Mouse (Mus musculus) midbrain, embryonic 11.5 days (tissue): Measurements from ENCODE around the gene Ndc1. TPM values are rescaled to one million over a fixed set of nuclear protein-coding genes. Genes with fewer than 3 reads are reported as not detected.

Experiments
- ATAC-seq: fragments of 200-750 bp; cut with Nextera tagmentation; 2 replicates; pipeline ENCODE4 v1.8.0; 2017; ENCODE audit warnings: moderate TSS enrichment, moderate library complexity; ENCODE audit not compliant: low FRiP score
- DNase-seq: peaks from one replicate; pipeline ENCODE4 v3.0.0; 2015; ENCODE audit warnings: low spot score; ENCODE audit errors: missing footprints
- H3K27ac ChIP-seq: fragments of 300-500 bp; sonication (generic); 2 replicates; pipeline ENCODE4 v1.5.1; 2014; ENCODE audit warnings: low read depth, low read length
- H3K27me3 ChIP-seq: fragments of 300-500 bp; sonication (generic); 2 replicates; pipeline ENCODE4 v1.6.1; 2014; ENCODE audit warnings: mild to moderate bottlenecking, low read length, moderate library complexity, mixed read lengths; ENCODE audit not compliant: control insufficient read depth, insufficient read depth
- H3K36me3 ChIP-seq: fragments of 300-500 bp; sonication (generic); 2 replicates; pipeline ENCODE4 v1.6.1; 2014; ENCODE audit warnings: mild to moderate bottlenecking, low read length, moderate library complexity, mixed read lengths; ENCODE audit not compliant: control insufficient read depth, insufficient read depth
- H3K4me1 ChIP-seq: fragments of 300-500 bp; sonication (generic); 2 replicates; pipeline ENCODE4 v1.6.1; 2014; ENCODE audit warnings: low read length; ENCODE audit not compliant: control insufficient read depth, insufficient read depth
- H3K4me2 ChIP-seq: fragments of 300-500 bp; sonication (generic); 2 replicates; pipeline ENCODE4 v1.6.1; 2014; ENCODE audit warnings: mild to moderate bottlenecking, moderate library complexity
- H3K4me3 ChIP-seq: fragments of 300-500 bp; sonication (generic); 2 replicates; pipeline ENCODE4 v1.5.1; 2014; ENCODE audit warnings: low read depth, low read length
- H3K9ac ChIP-seq: fragments of 300-500 bp; sonication (generic); 2 replicates; pipeline ENCODE4 v1.6.1; 2014; ENCODE audit warnings: low read length
- H3K9me3 ChIP-seq: fragments of 300-500 bp; sonication (generic); 2 replicates; pipeline ENCODE4 v1.6.1; 2016; ENCODE audit warnings: low read length; ENCODE audit not compliant: control insufficient read depth
- WGBS: fragments of 180-500 bp; shearing (Covaris S2); extraction: QIAGEN DNeasy Blood & Tissue Kit; methylation state at CpG from one replicate; pipeline ENCODE4 v1.1.7; 2014; 5-methylcytosine and 5-hydroxymethylcytosine counted together
- polyA plus RNA-seq: library from polyadenylated mRNA; unstranded; fragments of >200 nt; fragmentation: Nextera tagmentation; extraction: Ambion mirVana; gene quantifications from 2 replicates; pipeline ENCODE4 v1.2.1, GENCODE M21; 2014

The Ndc1 gene
- polyA plus RNA-seq, 1 experiment from 2014 or later = 52.9 TPM

DNA sequence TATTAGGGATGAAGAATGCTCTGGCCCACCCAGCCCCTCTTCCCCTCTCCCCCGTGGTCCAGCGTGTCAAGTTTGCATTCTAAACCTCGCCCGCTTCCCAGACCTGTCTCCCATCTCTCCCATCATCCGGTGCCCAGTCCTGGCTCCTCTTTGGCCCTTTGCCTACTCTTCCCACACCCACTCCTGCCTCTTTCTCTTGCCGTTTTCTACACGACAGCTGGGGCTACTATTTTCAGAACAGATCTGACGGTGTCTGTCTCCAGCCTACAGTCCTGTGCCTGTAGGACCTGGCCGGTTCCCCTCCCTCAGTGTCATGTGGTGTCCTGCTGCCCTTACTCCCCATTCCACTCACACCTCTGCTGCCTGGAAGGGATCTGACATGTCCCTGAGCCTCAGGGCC lies 59.0 kb downstream of the Ndc1 start:
- no peak overlapping the region for H3K4me3 ChIP-seq
- DNase-seq = no peak
- H3K9me3 ChIP-seq = no peaks in the 10 kb centered on the region
- 90% methylated on average over 9 of the region's 9 CpGs for WGBS
- no peaks in the 10 kb centered on the region for H3K4me1 ChIP-seq
- H3K27me3 ChIP-seq = no peaks in the 10 kb centered on the region
- no peak overlapping the region for H3K27ac ChIP-seq
- H3K9ac ChIP-seq = no peak overlapping the region
- ATAC-seq = no peak
- H3K4me2 ChIP-seq = no peak overlapping the region
- H3K36me3 ChIP-seq = no peaks in the 10 kb centered on the region

- Histone ChIP-seq H3K36me3 (no peaks in the 10 kb centered on the region), H3K27me3 (peaks cover 51% of the 10 kb centered on the region), H3K9me3 (no peaks in the 10 kb centered on the region), H3K4me1 (peaks cover 15% of the 10 kb centered on the region), H3K9ac (no peak overlapping the region), H3K4me3 (no peak overlapping the region), H3K27ac (no peak overlapping the region), H3K4me2 (no peak overlapping the region)
- DNase-seq (no peak), ATAC-seq (no peak)
- WGBS = 86% methylated on average over 5 of the region's 5 CpGs
These were observed 65.1 kb downstream of the Ndc1 start for GRCm38 (mm10) chr4:107432717-107433116.

DNA sequence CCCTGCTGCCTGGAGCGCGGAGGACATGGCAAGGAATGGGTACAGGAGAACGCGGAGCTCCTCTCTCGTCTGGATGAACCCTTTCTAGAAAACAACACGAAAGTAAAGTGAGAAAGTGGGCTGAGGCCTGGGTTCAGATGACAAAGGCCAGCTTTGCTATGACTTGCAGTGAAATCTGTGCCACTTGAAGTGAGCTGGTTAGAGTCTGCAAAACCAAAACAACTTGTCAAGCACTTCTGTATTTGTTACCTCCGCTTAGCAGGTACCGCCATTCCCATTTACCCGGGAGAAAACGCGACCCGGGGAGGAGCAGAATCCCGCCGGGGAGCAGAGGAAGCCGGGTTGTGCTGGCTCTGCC lies 66.4 kb downstream of the Ndc1 start:
- Histone ChIP-seq H3K9ac (no peak overlapping the region; the same call in 1 of the 2 replicates), H3K4me3 (peak overlapping the region; percentile 61), H3K27ac (no peak overlapping the region), H3K27me3 (peaks cover 54% of the 10 kb centered on the region), H3K4me2 (peak overlapping the region; percentile 93), H3K4me1 (peaks cover 15% of the 10 kb centered on the region), H3K9me3 (no peaks in the 10 kb centered on the region), H3K36me3 (no peaks in the 10 kb centered on the region)
- 9% methylated on average over 15 of the region's 15 CpGs for WGBS
- ATAC-seq = no peak
- peak; percentile 90 for DNase-seq

DNA sequence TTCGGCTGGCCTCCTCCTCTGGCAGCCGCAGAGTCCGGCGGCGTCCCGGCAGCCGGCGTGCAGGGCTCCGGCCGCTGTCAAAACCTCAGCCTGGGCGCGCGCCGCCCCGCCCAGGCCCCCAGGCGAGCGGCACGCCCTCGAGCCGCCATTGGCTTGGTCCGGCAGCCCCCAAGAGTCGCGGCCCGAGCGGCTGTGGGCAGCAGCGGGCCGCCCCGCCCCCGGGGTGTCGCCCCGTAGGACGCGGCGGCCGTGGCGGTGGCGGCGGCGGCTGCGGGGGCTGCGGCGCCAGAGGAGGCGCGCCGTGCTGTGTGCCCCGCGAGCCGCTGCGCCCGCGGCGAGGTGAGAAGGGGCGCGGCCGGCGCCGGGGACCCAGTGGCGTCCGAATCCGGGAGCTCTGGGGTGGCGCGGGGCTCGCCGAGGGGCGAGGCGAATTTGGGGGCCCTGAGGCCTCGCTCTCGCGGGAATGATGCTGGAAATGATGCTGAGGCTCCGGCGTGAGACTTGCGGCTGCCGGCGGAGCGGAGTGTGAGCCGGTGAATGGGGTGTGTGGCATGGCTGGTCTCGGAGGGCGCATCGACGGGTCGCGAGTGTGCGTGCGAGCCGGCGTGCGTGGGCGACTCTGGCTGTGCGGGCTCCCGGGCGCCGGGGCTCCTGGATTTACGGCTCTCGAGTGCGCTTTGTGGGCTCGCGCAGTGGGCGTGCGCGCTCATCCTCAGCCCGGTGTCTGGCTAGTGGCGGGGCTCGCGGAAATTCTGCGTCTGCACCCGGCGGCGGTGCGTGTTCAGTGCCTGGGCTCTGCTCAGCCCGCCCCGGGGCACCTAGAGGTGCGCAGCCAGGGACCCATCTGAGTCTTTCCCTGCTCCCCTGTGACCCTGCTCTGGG lies 67.0 kb downstream of the Ndc1 start, which contains the start of gene Glis1:
Gene Glis1, plus strand, starts transcription at position 236 of the 882 bp plus-strand sequence.
- H3K9me3 ChIP-seq = no peaks in the 10 kb centered on the region
- peaks cover 15% of the 10 kb centered on the region for H3K4me1 ChIP-seq
- peaks cover 54% of the 10 kb centered on the region for H3K27me3 ChIP-seq
- peak; percentile 95 for ATAC-seq
- WGBS = under 1% methylated on average over 106 of the region's 112 CpGs
- peak; percentile 95 for DNase-seq
- H3K4me3 ChIP-seq = peak within 1 kb of the TSS; percentile 61
- peak within 1 kb of the TSS; percentile 36 for H3K9ac ChIP-seq
- peak within 1 kb of the TSS; percentile 93 for H3K4me2 ChIP-seq
- no peaks in the 10 kb centered on the region for H3K36me3 ChIP-seq
- H3K27ac ChIP-seq = no peak within 1 kb of the TSS

DNA sequence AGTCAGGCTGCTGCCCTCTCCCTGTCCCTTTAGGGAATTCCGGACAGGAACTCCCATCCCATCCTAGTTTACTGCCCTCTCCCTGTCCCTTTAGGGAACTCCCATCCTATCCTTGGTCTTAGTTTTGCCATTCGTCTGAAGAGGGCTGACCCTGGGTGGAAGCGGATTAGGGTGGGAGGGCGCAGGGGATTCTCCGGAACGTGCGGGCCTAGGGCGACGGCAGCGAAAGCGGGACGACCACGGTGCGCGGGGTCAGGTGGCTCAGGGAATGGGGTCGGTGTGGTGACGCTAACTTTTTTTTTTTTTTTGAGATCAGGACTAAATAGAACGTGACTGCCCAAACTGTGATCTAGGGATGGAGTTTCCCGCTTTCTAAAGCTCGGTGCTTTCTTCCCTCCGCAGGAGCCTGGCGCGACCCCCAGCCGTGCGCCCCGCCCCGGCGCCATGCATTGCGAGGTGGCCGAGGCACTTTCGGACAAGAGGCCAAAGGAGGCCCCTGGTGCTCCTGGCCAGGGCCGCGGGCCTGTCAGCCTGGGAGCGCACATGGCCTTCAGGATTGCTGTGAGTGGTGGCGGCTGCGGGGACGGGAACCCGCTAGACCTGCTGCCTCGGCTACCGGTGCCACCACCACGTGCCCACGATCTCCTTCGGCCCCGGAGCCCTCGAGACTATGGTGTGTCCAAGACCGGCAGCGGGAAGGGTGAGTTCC lies 67.8 kb downstream of the Ndc1 start:
- Histone ChIP-seq H3K4me2 (peak overlapping the region; percentile 93), H3K4me1 (peaks cover 15% of the 10 kb centered on the region), H3K9me3 (no peaks in the 10 kb centered on the region), H3K27ac (no peak overlapping the region), H3K36me3 (no peaks in the 10 kb centered on the region), H3K4me3 (peak overlapping the region; percentile 61), H3K9ac (peak overlapping the region; percentile 36), H3K27me3 (peaks cover 54% of the 10 kb centered on the region)
- ATAC-seq (no peak; the same call in 1 of the 2 replicates), DNase-seq (peak; percentile 94)
- WGBS = under 1% methylated on average over 47 of the region's 47 CpGs

- Histone ChIP-seq H3K9me3 (no peaks in the 10 kb centered on the region), H3K27me3 (peaks cover 62% of the 10 kb centered on the region), H3K36me3 (no peaks in the 10 kb centered on the region), H3K27ac (no peak overlapping the region), H3K4me3 (no peak overlapping the region), H3K4me2 (no peak overlapping the region), H3K4me1 (peaks cover 18% of the 10 kb centered on the region), H3K9ac (no peak overlapping the region)
- ATAC-seq (no peak), DNase-seq (no peak)
- 92% methylated on average over 7 of the region's 7 CpGs for WGBS
These were observed 68.9 kb downstream of the Ndc1 start for GRCm38 (mm10) chr4:107436476-107436875.

- ATAC-seq = no peak
- Histone ChIP-seq H3K9me3 (no peaks in the 10 kb centered on the region), H3K4me1 (peaks cover 25% of the 10 kb centered on the region), H3K4me3 (no peak overlapping the region), H3K36me3 (no peaks in the 10 kb centered on the region), H3K9ac (no peak overlapping the region), H3K4me2 (no peak overlapping the region), H3K27ac (no peak overlapping the region), H3K27me3 (peaks cover 53% of the 10 kb centered on the region)
- DNase-seq = no peak
- 90% methylated on average over 8 of the region's 8 CpGs for WGBS
These were observed 71.2 kb downstream of the Ndc1 start for GRCm38 (mm10) chr4:107438741-107439140.

- H3K9me3 ChIP-seq = no peaks in the 10 kb centered on the region
- no peaks in the 10 kb centered on the region for H3K36me3 ChIP-seq
- H3K27me3 ChIP-seq = peaks cover 39% of the 10 kb centered on the region
- H3K4me3 ChIP-seq = no peak overlapping the region
- peak overlapping the region; percentile 3; the same call in 1 of the 2 replicates for H3K4me2 ChIP-seq
- H3K27ac ChIP-seq = no peak overlapping the region
- no peak for ATAC-seq
- no peak overlapping the region for H3K9ac ChIP-seq
- DNase-seq = peak; percentile 90
- WGBS = 21% methylated on average over 13 of the region's 13 CpGs
- H3K4me1 ChIP-seq = peaks cover 15% of the 10 kb centered on the region
These were observed 72.7 kb downstream of the Ndc1 start for GRCm38 (mm10) chr4:107440306-107440705.

GRCm38 (mm10) chr4:107442288-107442687 lies 74.7 kb downstream of the Ndc1 start:
- Histone ChIP-seq H3K27ac (no peak overlapping the region), H3K4me2 (no peak overlapping the region), H3K9ac (no peak overlapping the region), H3K9me3 (no peaks in the 10 kb centered on the region), H3K36me3 (no peaks in the 10 kb centered on the region), H3K27me3 (peaks cover 20% of the 10 kb centered on the region), H3K4me3 (no peak overlapping the region), H3K4me1 (peaks cover 10% of the 10 kb centered on the region)
- WGBS = 60% methylated on average over 11 of the region's 11 CpGs
- DNase-seq (no peak), ATAC-seq (no peak)
